ENCODE assay signal across 13 mouse cellular contexts in the genomic region with DNA sequence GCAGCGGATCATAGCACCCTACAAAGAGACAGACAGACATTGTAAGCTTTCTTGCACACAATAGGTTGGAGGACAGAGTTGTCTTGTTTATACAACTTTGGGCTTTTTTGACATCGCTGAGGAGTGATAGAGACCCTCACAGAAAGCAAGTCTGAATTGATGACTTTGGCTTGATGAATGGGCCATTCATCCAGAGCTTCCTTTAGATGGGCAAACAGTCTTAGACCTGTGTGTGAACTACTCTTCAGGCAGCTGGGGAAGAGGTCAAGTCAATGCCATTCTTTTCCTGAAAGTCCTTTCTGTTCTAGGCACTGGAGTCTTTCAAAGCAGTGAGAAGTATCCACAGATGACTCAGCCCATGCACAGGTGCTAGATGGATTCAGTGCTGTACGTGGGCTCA.
A peak's percentile ranks its signal among the peaks of the same experiment; 100 is the strongest.
DNase-seq lines count a peak whose midpoint lies in the region; TF ChIP-seq lines count a peak whose summit lies in the region.
"Had no signal": no experiment of that assay in that cellular context is flagged by ENCODE, and none has a peak within 500 bp of the region (broad histone marks: within the 10 kb centered on the region; RNA-seq: fewer than 3 reads in every experiment).

No protein-coding gene starts in this region.

- no peak for TF ChIP-seq POLR2A in brain, embryonic 14.5 days (IDR thresholded peaks at IDR 0.05; ENCODE audit: borderline replicate concordance, extremely low read depth, insufficient read depth, insufficient read length, poor library complexity, severe bottlenecking)

- DNase-seq in left cerebral cortex, postnatal 14 days (ENCODE audit: low spot score in 2 of 2), result peak; percentile 2 to 5
- no peak for DNase-seq in left cerebral cortex, adult 18-20 months (ENCODE audit: low spot score in 2 of 2)
- peak; percentile 3 for DNase-seq in brain, embryonic 14.5 days (ENCODE audit: low read depth)
- DNase-seq in embryo, embryonic 9.5 days (ENCODE audit: extremely low spot score), result peak; percentile 2
- peak; percentile 50 for DNase-seq in mesoderm, embryonic 11.5 days (ENCODE audit: low read depth, low spot score)
- DNase-seq in left cerebral cortex, postnatal 4 days, result no peak
- DNase-seq in kidney, adult 11 months, result no peak
- no peak for DNase-seq in lung, postnatal 4 days
- DNase-seq: adrenal gland, postnatal 25 days; cerebellum, adult 8-10 months; kidney, adult 18-20 months; lung, embryonic 14.5 days; lung, postnatal 36 days had no signal

- intact Hi-C loops in left cerebral cortex, postnatal 14 days (cut with DNase I), result no loop called here
- intact Hi-C loops in left cerebral cortex, postnatal 4 days (cut with DNase I), result no loop called here

- TF ChIP-seq CTCF in brain, embryonic 14.5 days (IDR thresholded peaks at IDR 0.05; ENCODE audit: borderline replicate concordance, extremely low read depth, insufficient read depth, insufficient read length), result no peak

Comparison
In these comparisons a context has a peak if more than half of its experiments do, and no peak if none do; other contexts are left out.
1. DNase-seq: peak in left cerebral cortex, postnatal 14 days (2 of 2), brain, embryonic 14.5 days (single experiment), embryo, embryonic 9.5 days (single experiment) and mesoderm, embryonic 11.5 days (single experiment); none in left cerebral cortex, adult 18-20 months (0 of 2), left cerebral cortex, postnatal 4 days (single experiment), kidney, adult 11 months (single experiment) and lung, postnatal 4 days (0 of 2).